Mouse (Mus musculus) CH12.LX (cell line): ENCODE data around the gene Rtl9. TPM values are rescaled to one million over a fixed set of nuclear protein-coding genes. Genes with fewer than 3 reads are reported as not detected.

Source experiments
- DNase-seq: peaks from one replicate; pipeline ENCODE4 v3.0.0-alpha.2; 2013; ENCODE audit errors: extremely low read depth
- H3K27ac ChIP-seq: 2 replicates; pipeline ENCODE4 v1.5.1; 2012; ENCODE audit warnings: low read depth, mild to moderate bottlenecking, control low read depth, moderate library complexity; ENCODE audit not compliant: insufficient read depth
- H3K27me3 ChIP-seq: replicated peaks from 2 replicates; pipeline ENCODE3; 2012; ENCODE audit warnings: inconsistent platforms
- H3K36me3 ChIP-seq, 2 experiments: replicated peaks in 1 of 2; 2 replicates each; pipeline versions ENCODE3 to v1.6.1; 2012; ENCODE audit warnings: inconsistent platforms in 1 of 2, low read length in 1 of 2, mild to moderate bottlenecking in 1 of 2, mixed read lengths in 1 of 2, moderate library complexity in 1 of 2; ENCODE audit not compliant: control insufficient read depth in 1 of 2, insufficient read depth in 1 of 2
- H3K4me1 ChIP-seq, 2 experiments: 2 replicates each; pipeline ENCODE4 v1.6.1; 2012; ENCODE audit warnings: inconsistent platforms in 1 of 2, moderate library complexity in 1 of 2; ENCODE audit not compliant: insufficient read depth in 2 of 2, control insufficient read depth in 1 of 2
- H3K4me2 ChIP-seq: 2 replicates; pipeline ENCODE4 v1.6.1; 2012; ENCODE audit warnings: low read depth, mild to moderate bottlenecking, control low read depth; ENCODE audit not compliant: poor library complexity, insufficient read depth, severe bottlenecking
- H3K4me3 ChIP-seq, 3 experiments: fragments of 150-350 bp in 1 of 3; sonication (generic) in 1 of 3; replicated peaks in 1 of 3; 2 replicates each; pipeline versions ENCODE3 to v1.5.1; 2011 to 2012; ENCODE audit warnings: low read depth in 2 of 3, low read length in 2 of 3, mild to moderate bottlenecking in 2 of 3, moderate library complexity in 2 of 3, control low read depth in 1 of 3, improper control_type of control experiment in 1 of 3, inconsistent platforms in 1 of 3, mixed read lengths in 1 of 3; ENCODE audit not compliant: poor library complexity in 1 of 3
- H3K79me2 ChIP-seq: replicated peaks from 2 replicates; pipeline ENCODE4 v1.6.1; 2012; ENCODE audit warnings: mild to moderate bottlenecking, moderate library complexity; ENCODE audit not compliant: control insufficient read depth, poor library complexity, insufficient read depth, severe bottlenecking; ENCODE audit errors: extremely low read depth
- H3K9ac ChIP-seq: 2 replicates; pipeline ENCODE4 v1.6.1; 2012; ENCODE audit warnings: low read depth, mild to moderate bottlenecking, control low read depth, moderate library complexity; ENCODE audit not compliant: insufficient read depth
- H3K9me3 ChIP-seq: replicated peaks from 2 replicates; pipeline ENCODE3; 2012; ENCODE audit warnings: low read length, inconsistent platforms, mixed read lengths
- BHLHE40 ChIP-seq: IDR thresholded peaks from 2 replicates; pipeline ENCODE4 v1.6.1; 2011; ENCODE audit warnings: mild to moderate bottlenecking, low read depth, low read length, improper control_type of control experiment
- E2F4 ChIP-seq: IDR thresholded peaks from 2 replicates; pipeline ENCODE4 v1.6.1; 2011; ENCODE audit warnings: low read depth, low read length, improper control_type of control experiment; ENCODE audit not compliant: insufficient replicate concordance
- ETS1 ChIP-seq: conservative IDR thresholded peaks from 2 replicates; pipeline ENCODE4 v1.6.1; 2012; ENCODE audit warnings: low read depth, mild to moderate bottlenecking, inconsistent platforms, low read length, improper control_type of control experiment, moderate library complexity
- HCFC1 ChIP-seq: IDR thresholded peaks from 2 replicates; pipeline ENCODE4 v1.6.1; 2012; ENCODE audit warnings: low read depth, mild to moderate bottlenecking, inconsistent platforms, low read length, improper control_type of control experiment
- JUN ChIP-seq: IDR thresholded peaks from 2 replicates; pipeline ENCODE4 v1.6.1; 2011; ENCODE audit warnings: low read depth, mild to moderate bottlenecking, low read length, improper control_type of control experiment, moderate library complexity; ENCODE audit not compliant: insufficient read depth
- KAT2A ChIP-seq: IDR thresholded peaks from 2 replicates; pipeline ENCODE4 v1.6.1; 2012; ENCODE audit warnings: low read length, improper control_type of control experiment, inconsistent platforms; ENCODE audit not compliant: insufficient replicate concordance
- MAZ ChIP-seq: IDR thresholded peaks from 2 replicates; pipeline ENCODE4 v1.6.1; 2012; ENCODE audit warnings: low read depth, mild to moderate bottlenecking, inconsistent platforms, low read length, improper control_type of control experiment, moderate library complexity
- MEF2A ChIP-seq: IDR thresholded peaks from 2 replicates; pipeline ENCODE4 v1.6.1; 2014; ENCODE audit warnings: low read depth, mild to moderate bottlenecking, inconsistent platforms, low read length, improper control_type of control experiment, borderline replicate concordance
- MYC ChIP-seq: IDR thresholded peaks from 2 replicates; pipeline ENCODE4 v1.6.1; 2011; ENCODE audit warnings: low read depth, mild to moderate bottlenecking, improper control_type of control experiment, low read length
- NRF1 ChIP-seq: IDR thresholded peaks from 2 replicates; pipeline ENCODE4 v1.6.1; 2014; ENCODE audit warnings: low read depth, mild to moderate bottlenecking, inconsistent platforms, low read length, improper control_type of control experiment, moderate library complexity
- RAD21 ChIP-seq: IDR thresholded peaks from 2 replicates; pipeline ENCODE4 v1.6.1; 2011; ENCODE audit warnings: low read depth, mild to moderate bottlenecking, low read length, improper control_type of control experiment, moderate library complexity
- RCOR1 ChIP-seq: conservative IDR thresholded peaks from 2 replicates; pipeline ENCODE4 v1.6.1; 2012; ENCODE audit warnings: low read depth, mild to moderate bottlenecking, inconsistent platforms, low read length, improper control_type of control experiment
- SMC3 ChIP-seq: IDR thresholded peaks from 2 replicates; pipeline ENCODE4 v1.6.1; 2011; ENCODE audit warnings: low read depth, low read length, improper control_type of control experiment
- TBP ChIP-seq: conservative IDR thresholded peaks from 2 replicates; pipeline ENCODE4 v1.6.1; 2011; ENCODE audit warnings: low read depth, low read length, improper control_type of control experiment
- TCF12 ChIP-seq: IDR thresholded peaks from 2 replicates; pipeline ENCODE4 v1.6.1; 2014; ENCODE audit warnings: low read depth, mild to moderate bottlenecking, inconsistent platforms, low read length, improper control_type of control experiment
- UBTF ChIP-seq: IDR thresholded peaks from 2 replicates; pipeline ENCODE4 v1.6.1; 2012; ENCODE audit warnings: low read depth, mild to moderate bottlenecking, inconsistent platforms, low read length, improper control_type of control experiment, moderate library complexity
- USF1 ChIP-seq: IDR thresholded peaks from 2 replicates; pipeline ENCODE4 v1.6.1; 2014; ENCODE audit warnings: low read depth, mild to moderate bottlenecking, inconsistent platforms, low read length, improper control_type of control experiment
- dilution Hi-C: fragments of 300-500 bp; cut with MboI; formaldehyde crosslinking; loops from 2 replicates; pipeline ENCODE4 v1.14.3; 2020; ENCODE audit warnings: low sequenced_read_pairs; ENCODE audit not compliant: extremely low pct_unique_long_range_greater_than_20kb, extremely low pct_ligation_motif_present
- in situ Hi-C: fragments of 300-500 bp; cut with MboI; formaldehyde crosslinking; loops from 3 replicates; pipeline ENCODE4 v1.14.3; 2019; ENCODE audit warnings: low sequenced_read_pairs, low pct_ligation_motif_present, low pct_unique_long_range_greater_than_20kb, mixed read lengths
- polyA plus RNA-seq: library from polyadenylated mRNA; unstranded; fragments of >175 nt; gene quantifications from 2 replicates; pipeline ENCODE4 v1.2.1, GENCODE M21; 2012; ENCODE audit warnings: low read depth; ENCODE audit not compliant: insufficient read length
- total RNA-seq, 2 experiments: library from RNA; depleted of rRNA; stranded (reverse); fragments of 300-350 nt in 1 of 2; fragments of >200 nt in 1 of 2; gene quantifications; 2 replicates each; pipeline ENCODE4 v1.2.3; 2012 to 2014

The Rtl9 gene
- total and polyA plus RNA-seq, 3 experiments, result 0.13 to 0.63 (median 0.24) TPM

GRCm38 (mm10) chrX:143080458-143081336 lies 18.7 kb upstream of the Rtl9 start:
- no peak overlapping the region for H3K27ac ChIP-seq
- no peaks in the 10 kb centered on the region for H3K27me3 ChIP-seq
- H3K9ac ChIP-seq, result no peak overlapping the region
- no peak overlapping the region for H3K4me2 ChIP-seq
- H3K9me3 ChIP-seq, result no peaks in the 10 kb centered on the region
- no peak for DNase-seq
- in situ Hi-C loops, result loop anchor here (25.0 kb wide), 1 partner anchor 207 kb away; no protein-coding TSS in a partner anchor
- H3K36me3 ChIP-seq, result no peaks in the 10 kb centered on the region
- no peak overlapping the region for H3K4me3 ChIP-seq
- TF ChIP-seq RCOR1 (no peak), KAT2A (no peak), UBTF (no peak), RAD21 (no peak), NRF1 (no peak), TCF12 (no peak), ETS1 (no peak), E2F4 (no peak), MYC (no peak), JUN (no peak), BHLHE40 (no peak), MEF2A (no peak), TBP (no peak)
- peaks cover 0 to 3% of the 10 kb centered on the region in 2 experiments; a peak in 1 of 4 replicates for H3K4me1 ChIP-seq
- dilution Hi-C loops, result no loop called here
- H3K79me2 ChIP-seq, result no peaks in the 10 kb centered on the region

DNA sequence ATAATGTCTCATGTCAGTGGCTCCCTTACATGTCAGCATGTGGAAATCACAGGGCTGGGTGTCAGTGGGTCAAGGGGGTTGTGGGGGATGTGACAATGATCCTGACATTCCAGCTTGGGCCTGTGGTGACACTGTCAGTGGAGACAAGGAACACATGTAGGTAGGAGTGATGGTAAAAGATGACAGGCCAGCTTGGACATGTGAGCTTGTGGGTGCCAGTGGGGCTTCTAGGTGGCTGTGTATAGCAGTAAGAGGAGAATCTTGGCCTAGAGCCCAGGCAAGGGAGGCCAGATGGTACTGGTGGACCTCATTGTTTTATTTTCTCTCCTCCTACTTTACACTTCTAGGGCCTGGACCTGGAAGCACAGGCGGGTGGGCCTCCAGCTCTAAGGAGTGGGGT lies 16.7 kb upstream of the Rtl9 start:
- H3K4me3 ChIP-seq, result no peak overlapping the region
- dilution Hi-C loops (no loop called here), in situ Hi-C loops (loop anchor here (25.0 kb wide), 1 partner anchor 205 kb away; no protein-coding TSS in a partner anchor)
- no peaks in the 10 kb centered on the region for H3K9me3 ChIP-seq
- no peak for DNase-seq
- H3K4me2 ChIP-seq, result no peak overlapping the region
- peaks cover 0 to 3% of the 10 kb centered on the region in 2 experiments; a peak in 1 of 4 replicates for H3K4me1 ChIP-seq
- TF ChIP-seq MEF2A (no peak), MYC (no peak), TBP (no peak), RCOR1 (no peak), KAT2A (no peak), MAZ (no peak), USF1 (no peak), SMC3 (no peak), BHLHE40 (no peak), HCFC1 (no peak)
- no peak overlapping the region for H3K27ac ChIP-seq
- H3K27me3 ChIP-seq, result no peaks in the 10 kb centered on the region
- H3K36me3 ChIP-seq, result no peaks in the 10 kb centered on the region
- H3K9ac ChIP-seq, result no peak overlapping the region
- H3K79me2 ChIP-seq, result no peaks in the 10 kb centered on the region
